Mouse (Mus musculus) layer of hippocampus, postnatal 10 days (tissue): Measurements from ENCODE around the gene Caskin2. TPM values are rescaled to one million over a fixed set of nuclear protein-coding genes. Genes with fewer than 3 reads are reported as not detected.

ENCODE experiments used
- DNase-seq, 2 experiments: peaks; one replicate each; pipeline ENCODE4 v3.0.0; 2021; ENCODE audit warnings: low spot score in 2 of 2
- total RNA-seq, 2 experiments: library from RNA; stranded (reverse); gene quantifications; 2 replicates each; pipeline ENCODE4 v1.2.3; 2021

Caskin2 gene
- total RNA-seq, 2 experiments from 2014 or later = 20.5 to 21.6 TPM

DNA sequence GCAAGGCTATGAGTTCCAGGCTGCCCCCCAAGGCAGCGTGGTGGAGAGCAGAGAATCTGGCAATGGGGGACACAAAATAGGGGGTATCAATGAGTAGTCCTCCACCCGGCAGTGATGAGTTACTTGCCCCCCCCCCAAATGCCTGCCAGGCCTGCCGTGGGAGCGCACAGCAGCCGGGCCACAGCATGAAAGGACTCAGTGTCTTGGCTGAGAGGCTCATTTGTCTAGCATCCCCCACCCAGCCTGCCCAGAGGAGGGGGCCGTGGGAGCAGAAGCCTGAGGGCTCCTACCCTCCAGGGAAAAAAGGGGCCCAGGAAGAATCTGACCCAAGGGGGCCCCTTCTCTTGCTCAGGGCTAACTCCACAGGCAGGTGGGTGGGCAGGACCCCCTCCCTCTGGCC is 6.1 kb downstream of the Caskin2 start:
- peak in 1 of 2 experiments; percentile 55 for DNase-seq

DNA sequence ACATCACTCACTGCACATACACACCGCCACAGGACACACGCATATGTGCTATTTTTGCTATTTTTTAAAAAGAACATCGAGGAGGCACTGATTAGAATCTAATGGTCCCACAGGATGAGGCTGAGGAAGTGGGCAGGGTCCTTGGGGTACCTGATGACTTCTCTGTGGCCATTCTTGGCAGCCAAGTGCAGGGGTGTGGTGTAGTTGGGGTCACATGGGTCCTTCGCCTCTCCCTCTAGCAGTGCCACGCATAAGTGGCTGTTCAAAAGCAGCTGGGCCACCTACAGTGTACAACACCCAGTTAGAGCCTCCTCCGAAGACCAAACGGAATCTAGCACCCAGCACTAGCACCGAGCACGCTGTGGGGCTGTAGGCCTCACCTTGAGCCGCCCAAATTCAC is 7.3 kb downstream of the Caskin2 start:
- DNase-seq = no peak

DNA sequence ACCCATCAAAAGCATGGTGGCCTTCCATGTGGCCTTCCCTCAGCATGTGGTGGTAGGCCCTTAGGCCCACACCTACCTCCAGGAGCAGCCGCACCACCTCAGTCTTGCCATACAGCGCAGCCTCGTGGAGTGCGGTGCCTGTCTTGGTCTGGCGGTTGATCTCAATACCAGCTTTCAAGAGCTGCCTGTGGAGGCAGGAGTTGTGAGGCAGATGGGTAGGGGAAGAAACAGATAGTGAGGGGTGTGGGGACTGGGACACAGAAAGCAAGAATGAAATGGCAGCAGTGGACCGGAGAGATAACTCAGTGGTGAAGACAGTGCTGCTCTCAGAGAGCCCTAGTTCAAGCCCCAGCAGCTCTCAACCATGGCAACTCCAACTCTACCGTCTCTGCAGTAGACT is 8.4 kb downstream of the Caskin2 start:
- DNase-seq = no peak

GRCm38 (mm10) chr11:115803072-115803709 is 10.2 kb downstream of the Caskin2 start:
- DNase-seq = no peak

- no peak for DNase-seq
Measured at GRCm38 (mm10) chr11:115800981-115801380, 12.5 kb downstream of the Caskin2 start.

GRCm38 (mm10) chr11:115797665-115798064 is 15.8 kb downstream of the Caskin2 start:
- DNase-seq = no peak

GRCm38 (mm10) chr11:115796898-115797297 is 16.5 kb downstream of the Caskin2 start:
- DNase-seq = no peak

DNA sequence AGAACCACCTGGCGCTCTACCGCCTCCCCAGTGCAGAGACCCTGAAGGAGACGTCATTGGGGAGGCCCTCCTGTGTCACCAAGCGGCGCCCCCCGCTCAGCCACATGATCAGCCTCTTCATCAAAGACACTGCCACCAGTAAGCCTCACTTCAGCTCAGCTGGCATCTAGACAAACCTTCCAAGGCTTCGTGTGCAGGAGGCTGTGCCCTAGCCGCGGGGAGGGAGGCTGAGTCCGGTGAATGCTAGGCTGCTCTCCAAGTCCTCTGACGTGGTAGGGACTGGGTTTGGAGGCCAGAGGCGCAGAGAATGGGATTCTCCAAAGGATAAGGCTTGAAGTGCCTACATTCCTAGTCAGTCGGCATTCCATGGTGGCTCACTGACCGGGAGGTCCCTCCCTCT is 21.1 kb downstream of the Caskin2 start:
- no peak for DNase-seq

DNA sequence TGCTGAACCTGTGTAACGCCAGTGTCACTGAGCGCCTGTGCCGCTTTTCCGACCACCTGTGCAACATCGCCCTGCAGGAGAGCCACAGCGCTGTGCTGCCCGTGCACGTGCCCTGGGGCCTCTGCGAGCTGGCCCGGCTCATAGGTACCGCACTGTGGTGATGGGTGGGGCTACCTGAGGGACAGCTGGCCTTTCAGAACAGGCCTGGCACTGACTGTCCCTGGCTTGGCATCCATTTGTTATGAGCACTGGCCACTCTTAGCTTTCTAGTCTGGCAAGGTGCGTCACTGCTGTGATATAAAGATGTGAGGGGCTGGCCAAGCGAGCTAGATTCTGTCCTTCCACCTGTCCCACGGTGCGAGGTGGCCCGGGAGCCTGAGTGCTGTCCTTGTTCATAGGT is 21.5 kb downstream of the Caskin2 start:
- no peak for DNase-seq

DNA sequence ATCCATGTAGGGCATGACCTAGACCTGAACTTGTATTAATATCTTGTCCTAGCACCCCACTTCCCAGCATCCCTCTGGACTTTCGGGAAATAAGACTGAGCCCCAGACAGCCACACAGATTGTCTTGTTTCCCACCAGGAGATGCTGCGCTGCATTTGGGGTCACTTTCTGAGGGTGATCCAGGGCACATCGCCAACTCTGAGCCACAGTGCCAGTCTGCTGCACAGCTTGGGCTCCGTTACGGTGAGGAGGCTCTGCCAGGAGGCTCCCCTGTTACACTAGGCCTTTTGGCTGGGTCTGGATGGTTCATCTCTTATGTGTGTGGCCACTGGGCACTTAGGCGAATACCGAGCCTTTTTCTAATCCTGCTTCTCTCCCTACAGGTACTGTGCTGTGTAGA is 23.7 kb downstream of the Caskin2 start:
- DNase-seq = no peak

DNA sequence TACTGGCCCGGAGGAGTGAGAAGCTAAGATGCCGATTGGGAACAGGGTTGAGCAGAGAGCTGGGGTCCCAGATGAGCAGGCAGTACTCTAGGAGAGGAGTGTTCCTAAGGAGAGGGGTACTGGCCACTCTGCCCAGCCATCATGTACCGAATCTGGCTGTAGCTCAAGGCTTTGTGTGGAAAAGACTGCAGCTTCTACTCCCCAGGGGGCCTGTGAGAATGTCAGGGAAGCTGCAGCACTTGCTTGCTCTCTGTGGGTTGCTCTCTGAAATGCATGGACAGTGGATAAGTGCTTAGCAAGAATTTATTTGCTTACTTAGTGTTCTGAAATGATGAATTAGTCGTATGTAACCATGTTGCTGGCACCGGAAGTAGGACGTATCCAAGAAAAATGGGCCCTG is 27.0 kb downstream of the Caskin2 start:
- DNase-seq = no peak

- DNase-seq = peak; percentile 44 to 52
Measured at GRCm38 (mm10) chr11:115780141-115781070, 33.0 kb downstream of the Caskin2 start.

- DNase-seq = peak; percentile 53 to 67
Measured at GRCm38 (mm10) chr11:115779038-115779571, 34.3 kb downstream of the Caskin2 start.

GRCm38 (mm10) chr11:115777487-115778335 is 35.7 kb downstream of the Caskin2 start:
- no peak for DNase-seq

- no peak for DNase-seq
Measured at GRCm38 (mm10) chr11:115776954-115777353, 36.5 kb downstream of the Caskin2 start.

DNA sequence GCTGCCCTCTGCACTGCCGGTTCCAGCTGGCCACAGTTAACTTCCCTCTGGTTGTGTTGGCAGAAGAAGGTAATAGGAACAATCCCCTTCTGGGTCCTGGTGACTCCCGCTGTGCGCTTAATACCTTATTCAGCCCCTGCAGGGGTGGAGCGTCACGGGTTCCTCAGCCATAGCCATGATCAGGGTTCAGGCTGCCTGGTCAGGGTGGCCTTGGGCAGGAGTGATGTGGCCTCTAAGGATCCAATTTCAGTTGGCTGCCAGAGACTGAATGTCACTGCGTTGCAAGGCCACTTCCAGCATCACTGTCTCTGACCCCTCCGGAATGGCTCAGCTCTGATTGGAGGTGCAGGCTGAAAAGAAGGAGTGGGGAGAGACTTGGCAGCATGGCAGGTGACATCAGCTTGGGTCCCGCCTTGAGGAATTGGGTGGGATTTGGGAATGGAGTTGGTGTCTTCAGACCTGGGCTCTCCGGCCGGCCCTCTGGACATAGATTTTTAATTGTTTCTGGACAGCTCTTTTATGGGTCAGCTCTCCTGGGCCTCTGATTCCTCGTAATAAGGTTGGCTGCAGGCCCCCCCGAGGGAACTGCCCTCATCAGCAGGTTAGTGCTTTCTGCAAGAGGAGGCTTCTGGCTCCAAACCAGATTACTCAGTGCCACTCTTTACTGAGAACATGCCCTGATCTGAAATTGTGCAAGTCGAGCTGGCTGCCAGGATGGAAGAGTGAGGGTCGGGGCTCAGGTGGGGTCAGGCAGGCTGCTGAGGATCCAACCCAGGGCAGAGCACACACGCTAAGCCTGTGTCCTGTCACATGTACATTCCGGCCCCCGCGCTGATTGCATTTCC is 37.4 kb downstream of the Caskin2 start:
- peak in 1 of 2 experiments; percentile 24 for DNase-seq

DNA sequence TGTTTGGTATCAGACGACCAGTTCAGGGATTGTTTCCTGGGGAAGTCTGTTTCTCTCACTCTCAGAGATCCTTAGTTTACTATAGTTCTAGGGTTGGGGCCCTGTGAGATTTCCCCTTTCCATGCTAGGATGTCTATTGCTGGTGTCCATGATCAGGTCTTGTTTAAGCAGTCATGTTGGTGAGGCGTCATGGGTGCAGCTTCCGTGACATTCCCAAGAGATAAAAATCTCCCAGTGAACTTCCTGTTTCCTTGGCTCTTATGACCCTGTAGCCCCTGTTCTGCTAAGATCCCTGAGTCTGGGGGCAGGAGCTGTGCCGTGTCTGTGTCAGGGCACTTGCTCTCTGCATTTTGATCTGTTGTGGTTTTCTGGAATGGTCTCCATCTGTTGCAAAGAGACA is 38.8 kb downstream of the Caskin2 start:
- DNase-seq = no peak

DNA sequence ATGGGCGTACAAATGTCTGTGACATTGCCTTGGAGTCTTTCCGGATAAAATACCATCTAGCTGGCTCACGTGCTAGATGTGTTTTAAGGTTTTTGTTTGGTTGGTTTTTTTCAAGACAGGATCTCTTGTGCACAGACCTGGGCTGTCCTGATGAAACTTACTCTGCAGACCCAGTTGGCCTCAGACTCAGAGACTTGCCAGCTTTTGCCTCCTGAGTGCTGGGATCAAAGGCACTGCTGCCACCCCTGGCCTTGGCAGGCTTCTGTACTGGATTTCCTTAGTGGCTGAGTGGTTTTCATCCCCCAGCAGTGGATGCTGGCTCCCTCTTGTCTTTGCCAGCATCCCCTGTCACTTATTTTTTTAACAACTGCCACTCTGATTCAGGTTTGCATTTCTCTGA is 44.5 kb downstream of the Caskin2 start:
- DNase-seq = no peak

GRCm38 (mm10) chr11:115766981-115767380 is 46.5 kb downstream of the Caskin2 start:
- no peak for DNase-seq

DNA sequence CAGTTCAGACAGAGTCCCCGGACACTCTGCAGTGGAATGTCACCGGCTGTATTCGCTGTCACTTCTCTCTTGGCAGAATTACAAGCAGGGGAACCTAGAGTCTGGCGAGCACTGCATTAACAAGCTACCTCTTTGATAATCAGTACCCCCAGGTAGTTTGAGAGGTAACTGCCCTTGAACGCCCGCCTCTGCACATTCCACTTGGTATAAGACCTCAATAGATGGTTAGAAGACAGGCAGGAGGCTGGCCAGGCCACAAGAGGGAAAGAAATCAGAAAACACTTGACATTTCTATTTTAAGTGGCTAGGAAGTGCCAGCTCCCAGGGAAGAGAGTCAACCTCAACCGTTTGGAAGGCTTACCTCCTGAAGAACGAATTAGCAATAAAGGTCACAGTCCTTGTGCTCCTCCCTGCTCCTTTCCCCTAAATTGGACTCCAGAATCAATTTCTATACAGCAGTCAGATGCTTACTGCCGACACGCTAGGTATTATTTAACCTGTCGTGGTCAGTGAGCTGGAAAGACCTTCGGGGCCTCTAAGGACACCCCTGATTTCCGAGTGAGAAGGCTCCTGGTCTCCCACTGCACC is 47.0 kb downstream of the Caskin2 start:
- peak in 1 of 2 experiments; percentile 12 for DNase-seq
